Mouse (Mus musculus): ENCODE measurements at regions not wholly inside any gene's neighbourhood (a gene's known extent, or its start where the extent isn't known, plus 50 kb on each side); places are given as distances from the start of the nearest gene placed in this dataset.

GRCm38 (mm10) chr5:45196159-45196558 is 253.9 kb downstream of the Qdpr start:
- Histone ChIP-seq H3K4me3 (ENCODE audit: low read length) (no peak overlapping the region), H3K36me3 (ENCODE audit: control insufficient read depth, insufficient read depth, low read length) (no peaks in the 10 kb centered on the region), H3K9ac (ENCODE audit: low read length) (no peak overlapping the region), H3K27me3 (ENCODE audit: control insufficient read depth, insufficient read depth, low read depth, low read length) (no peaks in the 10 kb centered on the region), H3K4me2 (ENCODE audit: low read depth, low read length) (no peak overlapping the region), H3K4me1 (replicated peaks; ENCODE audit: control insufficient read depth, insufficient read depth, low read length) (no peaks in the 10 kb centered on the region), H3K9me3 (ENCODE audit: control insufficient read depth, low read length) (no peaks in the 10 kb centered on the region), H3K27ac (ENCODE audit: low read length) (no peak overlapping the region)
- WGBS = 43% methylated on average over 3 of the region's 3 CpGs
- ATAC-seq (ENCODE audit: low read depth) = no peak

GRCm38 (mm10) chr5:45192287-45192686 is 257.7 kb downstream of the Qdpr start:
- no peak for ATAC-seq (ENCODE audit: low read depth)
- no peaks in the 10 kb centered on the region for H3K4me1 ChIP-seq (replicated peaks; ENCODE audit: control insufficient read depth, insufficient read depth, low read length)

DNA sequence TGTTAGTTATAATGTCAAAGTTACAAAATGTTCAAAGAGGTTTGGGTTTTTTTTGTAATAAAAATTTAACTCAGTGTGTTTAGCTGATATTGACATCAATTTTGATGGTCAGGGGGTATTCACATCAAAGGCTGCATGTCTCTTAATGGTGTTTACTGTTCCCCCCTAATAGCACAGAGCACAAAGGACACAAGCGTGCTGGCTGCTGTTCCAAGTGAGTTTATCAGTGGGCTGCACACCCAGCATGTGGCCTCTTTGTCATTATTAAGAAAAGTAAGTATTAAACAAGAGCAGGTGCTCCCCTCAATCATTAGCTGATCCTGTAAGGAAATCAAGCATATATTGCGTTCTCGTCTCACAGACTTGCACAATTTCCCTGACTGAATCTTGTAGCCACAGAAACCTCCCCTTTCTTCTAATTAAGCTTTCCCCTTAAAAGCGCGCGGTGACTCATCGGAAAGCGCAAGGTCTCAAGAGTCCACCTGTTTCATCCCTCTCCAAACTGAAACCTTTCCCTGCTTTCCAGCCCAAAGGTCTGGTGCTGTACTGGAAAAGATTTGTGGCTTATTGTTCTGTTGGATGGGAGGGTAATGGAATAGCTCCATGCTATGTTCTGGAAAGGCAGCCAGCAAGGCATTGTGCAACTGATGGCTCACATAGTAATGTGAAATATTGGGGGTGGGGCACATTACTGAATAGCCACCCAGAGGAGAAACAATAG is 276.8 kb downstream of the Qdpr start:
- 51% methylated on average over 8 of the region's 8 CpGs for WGBS
- ATAC-seq (ENCODE audit: low read depth) = peak; percentile 52; the same call in 1 of the 2 replicates

More at GRCm38 (mm10) chr5:45192287-45192686, 257.7 kb downstream of the Qdpr start:
- no peaks in the 10 kb centered on the region for H3K9me3 ChIP-seq (ENCODE audit: control insufficient read depth, low read length)
- no peaks in the 10 kb centered on the region for H3K36me3 ChIP-seq (ENCODE audit: control insufficient read depth, insufficient read depth, low read length)
- H3K27me3 ChIP-seq (ENCODE audit: control insufficient read depth, insufficient read depth, low read depth, low read length) = no peaks in the 10 kb centered on the region
- no peak overlapping the region for H3K27ac ChIP-seq (ENCODE audit: low read length)
- no peak overlapping the region for H3K4me2 ChIP-seq (ENCODE audit: low read depth, low read length)
- H3K4me3 ChIP-seq (ENCODE audit: low read length) = no peak overlapping the region
- no peak overlapping the region for H3K9ac ChIP-seq (ENCODE audit: low read length)

DNA sequence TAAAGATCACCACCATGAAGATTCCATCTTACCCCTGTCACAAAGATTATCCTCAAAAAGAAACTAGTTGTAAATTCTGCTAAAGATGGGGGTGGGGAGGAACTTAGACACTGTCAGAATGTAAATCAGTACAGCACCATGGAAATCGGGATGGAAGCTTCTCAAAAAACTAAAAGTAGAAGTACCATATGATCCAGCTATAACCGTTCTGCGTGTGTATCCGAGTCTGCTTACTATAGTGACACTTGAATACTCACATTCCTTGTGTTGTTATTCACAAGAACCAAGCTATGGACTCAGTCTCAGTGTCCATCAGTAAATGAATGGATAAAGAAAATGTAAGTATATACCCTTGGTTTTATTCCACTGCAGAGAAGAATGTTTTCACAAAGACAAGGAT is 290.8 kb downstream of the Qdpr start:
- 88% methylated on average over 4 of the region's 4 CpGs for WGBS
- Histone ChIP-seq H3K4me1 (replicated peaks; ENCODE audit: control insufficient read depth, insufficient read depth, low read length) (no peaks in the 10 kb centered on the region), H3K36me3 (ENCODE audit: control insufficient read depth, insufficient read depth, low read length) (no peaks in the 10 kb centered on the region), H3K27ac (ENCODE audit: low read length) (no peak overlapping the region), H3K4me2 (ENCODE audit: low read depth, low read length) (no peak overlapping the region), H3K27me3 (ENCODE audit: control insufficient read depth, insufficient read depth, low read depth, low read length) (no peaks in the 10 kb centered on the region), H3K4me3 (ENCODE audit: low read length) (no peak overlapping the region), H3K9ac (ENCODE audit: low read length) (no peak overlapping the region), H3K9me3 (ENCODE audit: control insufficient read depth, low read length) (no peaks in the 10 kb centered on the region)
- ATAC-seq (ENCODE audit: low read depth) = no peak

More for the DNA sequence above, 276.8 kb downstream of the Qdpr start:
- H3K27ac ChIP-seq (ENCODE audit: low read length) = no peak overlapping the region
- no peak overlapping the region for H3K4me2 ChIP-seq (ENCODE audit: low read depth, low read length)
- no peaks in the 10 kb centered on the region for H3K27me3 ChIP-seq (ENCODE audit: control insufficient read depth, insufficient read depth, low read depth, low read length)
- H3K4me3 ChIP-seq (ENCODE audit: low read length) = no peak overlapping the region
- no peak overlapping the region for H3K9ac ChIP-seq (ENCODE audit: low read length)
- H3K4me1 ChIP-seq (replicated peaks; ENCODE audit: control insufficient read depth, insufficient read depth, low read length) = no peaks in the 10 kb centered on the region; the same call in 1 of the 2 replicates
- no peaks in the 10 kb centered on the region for H3K9me3 ChIP-seq (ENCODE audit: control insufficient read depth, low read length)
- no peaks in the 10 kb centered on the region for H3K36me3 ChIP-seq (ENCODE audit: control insufficient read depth, insufficient read depth, low read length)

DNA sequence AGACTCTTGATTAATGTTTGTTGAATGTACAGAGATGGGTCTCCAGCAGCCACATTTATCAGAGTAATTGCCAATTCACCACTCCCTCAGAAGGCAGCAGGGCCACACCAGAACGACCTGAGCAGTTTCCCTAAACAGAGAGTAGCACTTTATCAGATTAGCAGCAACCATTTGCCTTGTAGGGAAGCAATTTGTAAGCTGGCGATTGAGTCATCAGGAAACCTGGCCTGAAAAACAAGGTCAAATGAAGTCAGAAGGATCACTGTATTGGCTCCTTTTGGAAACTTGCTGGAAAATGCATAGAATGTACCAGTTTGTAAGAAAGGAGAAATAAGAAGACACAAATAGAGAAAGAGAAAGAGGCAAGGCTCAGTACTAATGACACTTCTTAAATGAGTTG is 295.1 kb downstream of the Qdpr start:
- Histone ChIP-seq H3K4me3 (ENCODE audit: low read length) (no peak overlapping the region), H3K36me3 (ENCODE audit: control insufficient read depth, insufficient read depth, low read length) (no peaks in the 10 kb centered on the region), H3K4me2 (ENCODE audit: low read depth, low read length) (no peak overlapping the region), H3K27me3 (ENCODE audit: control insufficient read depth, insufficient read depth, low read depth, low read length) (no peaks in the 10 kb centered on the region), H3K4me1 (replicated peaks; ENCODE audit: control insufficient read depth, insufficient read depth, low read length) (no peaks in the 10 kb centered on the region), H3K9me3 (ENCODE audit: control insufficient read depth, low read length) (no peaks in the 10 kb centered on the region), H3K9ac (ENCODE audit: low read length) (no peak overlapping the region), H3K27ac (ENCODE audit: low read length) (no peak overlapping the region)
- 30% methylated on average over 2 of the region's 2 CpGs for WGBS
- ATAC-seq (ENCODE audit: low read depth) = no peak

DNA sequence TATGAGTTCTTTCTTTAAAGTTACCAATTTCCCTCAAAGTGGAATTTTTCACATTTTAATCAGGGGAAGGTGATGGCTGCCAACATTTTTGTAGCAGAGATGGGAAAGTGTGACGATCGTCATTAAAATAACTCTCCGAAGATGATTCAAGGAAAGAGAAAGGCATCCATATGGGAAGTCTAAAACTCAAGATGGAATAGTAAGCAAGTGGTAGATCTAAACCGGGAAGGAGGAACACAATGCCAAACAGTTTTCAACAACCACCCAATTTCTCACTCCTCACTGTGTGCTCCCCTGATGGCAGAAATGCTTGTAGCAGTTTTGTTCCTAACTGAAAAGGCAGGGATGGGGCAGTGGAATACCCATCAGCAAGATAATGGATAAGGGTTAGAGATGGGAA is 305.9 kb downstream of the Qdpr start:
- H3K27me3 ChIP-seq (ENCODE audit: control insufficient read depth, insufficient read depth, low read depth, low read length) = no peaks in the 10 kb centered on the region
- no peaks in the 10 kb centered on the region for H3K4me1 ChIP-seq (replicated peaks; ENCODE audit: control insufficient read depth, insufficient read depth, low read length)
- H3K4me3 ChIP-seq (ENCODE audit: low read length) = no peak overlapping the region
- no peak overlapping the region for H3K27ac ChIP-seq (ENCODE audit: low read length)
- H3K9ac ChIP-seq (ENCODE audit: low read length) = no peak overlapping the region
- H3K36me3 ChIP-seq (ENCODE audit: control insufficient read depth, insufficient read depth, low read length) = no peaks in the 10 kb centered on the region
- WGBS = 80% methylated on average over 4 of the region's 4 CpGs
- H3K4me2 ChIP-seq (ENCODE audit: low read depth, low read length) = no peak overlapping the region
- ATAC-seq (ENCODE audit: low read depth) = no peak
- no peaks in the 10 kb centered on the region for H3K9me3 ChIP-seq (ENCODE audit: control insufficient read depth, low read length)

- no peak for ATAC-seq (ENCODE audit: low read depth)
- H3K9me3 ChIP-seq (ENCODE audit: control insufficient read depth, low read length) = no peaks in the 10 kb centered on the region
- no peaks in the 10 kb centered on the region for H3K36me3 ChIP-seq (ENCODE audit: control insufficient read depth, insufficient read depth, low read length)
- no peak overlapping the region for H3K27ac ChIP-seq (ENCODE audit: low read length)
- 50% methylated on average over 10 of the region's 10 CpGs for WGBS
- no peaks in the 10 kb centered on the region for H3K4me1 ChIP-seq (replicated peaks; ENCODE audit: control insufficient read depth, insufficient read depth, low read length)
- no peaks in the 10 kb centered on the region for H3K27me3 ChIP-seq (ENCODE audit: control insufficient read depth, insufficient read depth, low read depth, low read length)
- H3K4me2 ChIP-seq (ENCODE audit: low read depth, low read length) = no peak overlapping the region
- no peak overlapping the region for H3K9ac ChIP-seq (ENCODE audit: low read length)
- no peak overlapping the region for H3K4me3 ChIP-seq (ENCODE audit: low read length)
These were observed 312.6 kb downstream of the Qdpr start for GRCm38 (mm10) chr5:45137198-45137973.

DNA sequence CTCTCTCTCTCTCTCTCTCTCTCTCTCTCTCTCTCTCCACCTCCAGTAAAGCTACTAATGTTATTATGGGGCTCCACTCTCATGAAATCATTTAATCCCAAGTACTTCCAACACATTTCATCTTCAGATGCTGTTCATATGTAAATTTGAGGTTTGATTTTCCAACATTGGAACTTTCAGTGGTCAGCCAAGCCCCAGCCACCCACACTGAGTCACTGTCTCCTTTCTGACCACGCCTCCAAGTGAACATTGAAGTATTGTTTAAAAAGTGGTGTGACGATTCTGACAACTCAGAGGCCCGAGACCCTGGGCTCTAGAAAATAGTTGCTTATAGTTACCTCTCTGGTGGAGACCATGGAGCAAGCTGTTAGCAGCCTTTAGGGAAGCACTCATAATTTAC is 313.3 kb downstream of the Qdpr start:
- H3K9me3 ChIP-seq (ENCODE audit: control insufficient read depth, low read length) = no peaks in the 10 kb centered on the region
- 31% methylated on average over 3 of the region's 3 CpGs for WGBS
- H3K27ac ChIP-seq (ENCODE audit: low read length) = no peak overlapping the region
- ATAC-seq (ENCODE audit: low read depth) = no peak
- no peaks in the 10 kb centered on the region for H3K4me1 ChIP-seq (replicated peaks; ENCODE audit: control insufficient read depth, insufficient read depth, low read length)
- H3K4me2 ChIP-seq (ENCODE audit: low read depth, low read length) = no peak overlapping the region
- H3K9ac ChIP-seq (ENCODE audit: low read length) = no peak overlapping the region
- H3K36me3 ChIP-seq (ENCODE audit: control insufficient read depth, insufficient read depth, low read length) = no peaks in the 10 kb centered on the region
- no peaks in the 10 kb centered on the region for H3K27me3 ChIP-seq (ENCODE audit: control insufficient read depth, insufficient read depth, low read depth, low read length)
- H3K4me3 ChIP-seq (ENCODE audit: low read length) = no peak overlapping the region

DNA sequence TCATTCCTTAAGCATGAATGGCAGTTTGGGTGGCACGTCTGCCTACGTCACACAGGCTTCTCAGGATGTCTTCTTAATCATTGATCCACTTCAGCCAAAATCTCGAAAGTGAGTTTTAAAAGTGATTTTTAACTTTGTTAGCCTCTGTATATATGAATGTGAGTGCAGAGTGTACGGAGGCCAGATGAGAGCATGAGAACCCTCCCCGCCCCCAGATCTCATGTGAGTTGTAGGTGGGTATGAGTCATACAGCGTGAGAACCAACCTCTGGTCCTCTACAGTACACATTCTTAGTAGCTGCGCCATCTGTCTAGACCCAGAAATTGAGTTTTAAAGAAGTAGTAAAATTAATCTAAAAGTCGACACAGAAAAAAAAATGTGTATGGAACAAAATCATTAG is 322.1 kb downstream of the Qdpr start:
- Histone ChIP-seq H3K4me3 (ENCODE audit: low read length) (no peak overlapping the region), H3K4me2 (ENCODE audit: low read depth, low read length) (no peak overlapping the region), H3K27me3 (ENCODE audit: control insufficient read depth, insufficient read depth, low read depth, low read length) (no peaks in the 10 kb centered on the region), H3K27ac (ENCODE audit: low read length) (no peak overlapping the region), H3K4me1 (replicated peaks; ENCODE audit: control insufficient read depth, insufficient read depth, low read length) (no peaks in the 10 kb centered on the region), H3K9ac (ENCODE audit: low read length) (no peak overlapping the region), H3K36me3 (ENCODE audit: control insufficient read depth, insufficient read depth, low read length) (no peaks in the 10 kb centered on the region), H3K9me3 (ENCODE audit: control insufficient read depth, low read length) (no peaks in the 10 kb centered on the region)
- no peak for ATAC-seq (ENCODE audit: low read depth)
- WGBS = 66% methylated on average over 8 of the region's 8 CpGs
